Mouse (Mus musculus): ENCODE results near the gene Galc.
"Not testable (repeated sequence)": the region's sequence is repeated elsewhere in the genome, so short reads cannot be mapped to it uniquely, and the experiment has no call there.

Galc gene

GRCm38 (mm10) chr12:98255373-98255995, 3.8 kb downstream of the Galc start:
- no peak for DNase-seq (ENCODE audit: low read depth, low spot score)

DNA sequence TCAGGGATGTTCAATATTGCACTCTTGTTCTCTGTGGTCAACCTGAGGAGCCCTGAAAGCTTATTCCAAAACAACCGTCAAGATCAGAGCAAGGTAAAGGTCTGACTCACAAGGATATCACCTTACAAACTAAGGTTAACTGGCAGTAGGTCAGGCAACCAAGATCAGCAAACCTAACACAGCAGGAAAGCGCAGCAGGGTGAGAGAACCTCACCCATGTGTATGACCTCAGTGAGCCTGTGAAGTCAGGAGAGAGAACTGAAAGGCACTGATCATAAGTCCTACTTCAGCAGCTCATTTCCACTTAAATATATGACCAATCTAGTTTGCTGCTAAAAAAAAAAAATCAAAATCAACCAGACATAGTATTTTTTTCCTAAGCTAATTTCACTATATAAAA, 6.8 kb downstream of the Galc start:
- no peak for DNase-seq (ENCODE audit: low read depth, low spot score)

DNA sequence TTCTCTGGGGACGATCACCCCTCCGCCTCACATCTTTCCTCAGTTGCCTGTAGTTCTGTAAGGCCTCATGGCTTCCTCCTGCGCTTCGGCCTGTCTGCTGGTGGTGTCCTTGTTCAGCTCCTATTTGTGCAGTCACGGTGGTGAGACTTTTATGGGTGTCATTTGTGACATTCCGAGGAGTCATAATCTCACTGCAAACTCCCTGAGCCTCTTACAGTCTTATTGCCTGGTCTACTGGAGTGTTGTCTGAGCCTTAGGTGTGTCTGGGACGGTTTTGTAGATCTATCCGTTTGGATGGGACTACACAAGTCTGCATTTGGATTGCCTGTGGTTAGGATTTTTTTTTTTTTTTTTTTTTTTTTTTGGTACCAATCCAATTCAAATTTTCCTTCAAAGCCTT, 8.9 kb downstream of the Galc start:
- DNase-seq (ENCODE audit: low read depth, low spot score), result no peak

GRCm38 (mm10) chr12:98249671-98250070, 9.6 kb downstream of the Galc start:
- DNase-seq (ENCODE audit: low read depth, low spot score), result no peak

DNA sequence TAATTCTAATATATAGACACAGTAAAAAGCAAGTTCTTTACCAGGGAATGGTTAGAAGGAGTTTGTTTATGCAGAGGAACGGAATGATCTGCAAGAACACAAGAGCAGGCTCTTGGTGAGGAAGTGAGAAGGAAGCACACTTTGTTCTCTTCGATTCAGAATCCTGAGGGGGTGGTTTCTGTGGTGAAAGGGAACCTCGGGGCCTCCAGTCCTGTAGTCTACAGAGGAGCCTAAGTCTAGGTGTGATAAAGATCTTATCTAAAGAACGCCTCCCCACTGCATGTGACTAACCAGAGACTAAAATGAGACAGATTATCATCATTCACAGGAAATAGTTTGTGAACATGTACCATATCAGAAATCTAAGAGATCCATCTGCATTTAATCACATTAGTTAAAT, 12.4 kb downstream of the Galc start:
- DNase-seq (ENCODE audit: low read depth, low spot score), result no peak

DNA sequence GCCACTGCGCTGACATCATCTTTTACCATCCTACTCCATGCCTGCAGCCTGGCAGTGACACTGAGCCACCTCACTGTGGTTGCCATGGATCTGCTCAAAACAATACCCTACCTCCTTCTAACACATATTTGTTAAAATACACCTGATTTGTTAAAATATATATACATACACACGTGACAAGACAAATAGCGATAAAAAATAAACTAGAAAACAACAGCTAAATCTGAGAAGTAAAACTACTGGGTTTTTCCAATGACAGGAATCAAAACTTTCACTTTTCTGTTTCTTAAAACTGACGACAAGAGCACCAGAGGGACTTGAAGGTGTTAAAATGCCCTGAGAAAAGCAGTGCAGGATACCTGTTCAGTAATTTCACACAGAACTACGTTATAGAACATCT, 14.4 kb downstream of the Galc start:
- DNase-seq (ENCODE audit: low read depth, low spot score), result no peak

DNA sequence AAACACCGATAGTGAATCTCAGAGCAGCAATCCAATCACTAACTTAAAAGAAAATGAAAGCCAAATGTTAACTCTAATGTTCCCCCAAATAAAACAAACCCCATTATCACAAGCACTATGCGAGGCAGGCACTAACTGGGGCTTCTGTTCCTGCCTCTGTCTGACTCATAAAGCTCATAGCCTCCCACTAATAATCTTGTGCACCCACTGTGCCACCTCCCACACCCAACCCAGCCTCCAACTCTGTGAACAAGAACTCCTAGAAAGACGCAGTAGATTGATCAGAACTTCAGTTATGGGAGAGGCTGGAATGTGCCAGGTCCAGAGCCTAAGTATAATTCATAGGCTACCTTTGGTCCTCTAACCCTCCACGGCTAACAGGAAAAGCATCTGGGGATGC, 15.1 kb downstream of the Galc start:
- no peak for DNase-seq (ENCODE audit: low read depth, low spot score)

- not testable (repeated sequence) for DNase-seq (ENCODE audit: low read depth, low spot score)
Observed at GRCm38 (mm10) chr12:98238478-98238877, 20.8 kb downstream of the Galc start.

DNA sequence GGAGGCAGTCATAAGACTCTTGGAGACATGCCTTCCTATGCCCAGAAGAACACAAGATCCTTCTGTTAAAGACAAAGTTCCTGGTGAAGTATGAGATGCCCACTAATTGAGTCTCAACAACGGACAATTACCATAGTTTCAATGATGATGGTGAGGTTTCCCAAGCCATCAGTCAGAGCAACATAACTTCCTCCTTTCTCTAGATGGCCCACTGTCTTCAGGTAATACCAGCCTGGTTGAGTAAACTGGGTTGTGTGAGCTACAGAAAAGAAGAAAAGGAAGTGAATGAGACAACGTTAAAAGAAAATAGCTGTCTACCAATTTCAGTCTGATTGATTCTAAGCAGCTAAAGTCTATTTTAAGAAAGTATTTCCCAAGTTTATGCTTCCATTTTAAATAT, 32.2 kb downstream of the Galc start:
- DNase-seq (ENCODE audit: low read depth, low spot score), result no peak

DNA sequence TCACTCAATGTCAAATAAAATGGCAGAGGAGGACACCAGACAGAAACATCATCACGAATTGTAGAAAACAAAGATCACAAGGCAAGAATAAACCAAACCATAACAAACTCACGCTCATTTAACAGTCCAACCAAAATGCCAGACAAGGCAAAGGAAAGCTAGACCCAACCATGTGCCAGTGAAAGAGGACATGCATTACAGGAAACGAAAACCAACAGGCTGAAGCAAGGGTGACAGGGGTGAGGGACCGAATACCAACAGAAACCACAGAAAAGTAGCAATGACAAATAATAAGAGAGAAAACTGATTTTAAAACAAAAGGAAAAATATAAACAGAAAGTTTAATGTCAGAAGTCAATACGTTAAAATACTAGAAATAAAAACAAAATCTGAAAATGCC, 36.0 kb downstream of the Galc start:
- no peak for DNase-seq (ENCODE audit: low read depth, low spot score)

DNA sequence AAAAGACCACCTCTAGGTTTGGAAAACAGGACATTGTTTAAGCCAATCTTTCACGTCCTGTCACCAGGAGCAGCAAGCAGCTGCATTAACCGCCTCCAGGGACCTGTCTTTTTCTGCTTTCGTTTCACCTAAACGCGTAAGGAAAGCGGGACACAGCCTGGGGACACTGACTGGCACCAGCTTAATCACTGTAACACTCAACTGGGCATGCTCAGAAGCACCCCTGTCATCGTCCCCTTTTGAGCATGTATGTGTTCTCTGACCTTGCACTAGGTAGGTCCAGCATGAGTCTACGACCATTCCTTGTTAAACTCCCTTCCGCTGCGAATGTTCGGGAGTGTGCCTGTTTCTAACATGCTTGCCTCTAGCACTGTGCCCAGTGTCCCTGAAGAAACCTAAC, 42.8 kb downstream of the Galc start:
- DNase-seq (ENCODE audit: low read depth, low spot score), result no peak

DNA sequence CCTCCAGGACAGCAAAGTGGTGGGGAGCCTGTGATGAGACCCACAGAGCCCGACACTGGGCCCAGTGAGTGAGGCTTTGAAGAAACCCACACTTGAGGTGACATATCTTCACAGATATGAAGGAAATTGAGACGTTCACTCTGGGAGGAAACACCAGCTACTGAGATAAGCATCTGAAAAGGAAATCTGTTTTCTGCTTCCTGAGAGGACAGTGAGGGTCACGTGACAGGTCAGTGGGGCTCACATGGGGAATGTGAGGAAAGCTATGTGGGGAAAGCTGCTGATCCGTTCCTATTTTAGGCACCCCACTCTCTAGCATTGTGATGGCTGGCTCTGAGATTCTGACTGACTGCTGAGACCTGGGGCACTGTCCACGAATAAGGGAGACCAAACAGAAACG, 43.7 kb downstream of the Galc start:
- DNase-seq (ENCODE audit: low read depth, low spot score), result no peak

- no peak for DNase-seq (ENCODE audit: low read depth, low spot score)
Observed at GRCm38 (mm10) chr12:98214191-98214590, 45.1 kb downstream of the Galc start.

DNA sequence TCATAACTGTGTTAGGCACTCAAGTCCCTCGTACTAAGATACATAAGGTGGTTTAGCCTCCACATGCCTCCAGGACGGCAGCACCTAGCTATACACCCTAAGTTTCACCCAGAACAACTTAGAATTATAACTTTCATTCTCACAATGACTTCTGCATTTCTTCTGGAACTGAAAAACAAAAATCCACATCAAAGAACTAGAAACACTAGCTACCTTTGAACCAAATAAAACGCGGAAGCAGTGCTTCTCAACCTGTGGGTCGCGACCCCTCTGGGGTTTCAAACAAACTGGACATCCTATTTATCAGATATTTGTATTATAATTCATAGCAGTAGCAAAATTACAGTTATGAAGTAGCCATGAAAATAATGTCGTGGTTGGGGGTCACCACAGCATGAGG, 45.5 kb downstream of the Galc start:
- no peak for DNase-seq (ENCODE audit: low read depth, low spot score)

- DNase-seq (ENCODE audit: low read depth, low spot score), result no peak
Observed at GRCm38 (mm10) chr12:98213332-98213731, 45.9 kb downstream of the Galc start.

GRCm38 (mm10) chr12:98212457-98213175, 46.6 kb downstream of the Galc start:
- peak; percentile 13 for DNase-seq (ENCODE audit: low read depth, low spot score)

DNA sequence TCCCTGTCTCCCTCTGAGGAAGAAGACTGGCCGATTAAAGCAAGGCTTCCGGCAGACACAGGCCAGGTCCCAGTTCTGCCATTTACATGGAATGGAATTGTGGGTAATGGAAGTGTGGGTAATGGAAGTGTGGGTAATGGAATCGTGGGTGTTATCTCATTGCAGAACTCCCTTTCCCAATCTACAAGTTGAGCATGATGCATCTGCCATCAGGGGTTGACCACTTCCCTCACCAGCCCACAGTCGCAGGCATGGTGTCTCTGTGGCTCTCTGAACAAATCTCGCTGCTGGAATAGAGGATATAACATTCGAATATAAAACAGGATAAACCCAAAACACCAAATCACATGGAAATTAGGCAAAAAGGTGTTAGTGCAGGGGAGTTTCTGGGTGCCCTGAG, 48.8 kb downstream of the Galc start:
- DNase-seq (ENCODE audit: low read depth, low spot score), result no peak

DNA sequence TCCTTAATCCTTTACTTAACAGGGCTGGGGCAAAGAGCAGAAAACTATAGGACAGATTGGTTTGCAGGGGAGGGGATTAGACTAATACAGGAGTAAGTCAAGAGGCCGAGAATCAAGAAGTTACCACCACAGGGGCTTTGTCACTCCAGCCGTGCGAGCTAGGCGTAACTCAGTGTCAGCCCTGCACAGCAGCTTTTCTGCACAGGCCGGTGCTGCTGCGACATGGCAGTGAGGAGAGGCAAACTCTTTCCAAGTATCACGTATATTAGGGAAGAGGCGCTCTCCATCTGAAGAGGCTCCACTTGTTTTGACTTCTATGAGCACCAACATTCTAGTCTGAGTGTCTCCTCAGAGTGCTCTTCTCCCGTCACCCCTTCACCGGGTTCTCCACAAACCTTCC, 51.2 kb downstream of the Galc start:
- DNase-seq (ENCODE audit: low read depth, low spot score), result no peak

GRCm38 (mm10) chr12:98205450-98206051, 53.7 kb downstream of the Galc start:
- no peak for DNase-seq (ENCODE audit: low read depth, low spot score)

DNA sequence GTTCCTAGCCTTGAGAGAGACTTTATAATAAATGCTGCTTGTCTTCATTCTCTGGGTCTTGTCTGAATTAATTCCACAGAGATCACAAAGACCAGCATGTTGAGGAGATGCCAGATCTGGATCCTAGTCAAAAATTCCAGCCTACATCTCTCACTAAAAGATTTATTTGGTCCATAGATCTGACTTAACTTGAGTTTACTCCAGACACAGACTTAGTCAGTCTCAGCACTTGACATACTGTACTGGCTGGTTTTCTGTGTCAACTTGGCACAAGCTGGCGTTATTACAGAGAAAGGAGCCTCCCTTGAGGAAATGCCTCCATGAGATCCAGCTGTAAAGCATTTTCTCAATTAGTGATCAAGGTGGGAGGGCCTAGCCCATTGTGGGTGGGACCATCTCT, 61.9 kb downstream of the Galc start:
- DNase-seq (ENCODE audit: low read depth, low spot score), result no peak

- DNase-seq (ENCODE audit: low read depth, low spot score), result no peak
Observed at GRCm38 (mm10) chr12:98190201-98190600, 69.1 kb downstream of the Galc start.

DNA sequence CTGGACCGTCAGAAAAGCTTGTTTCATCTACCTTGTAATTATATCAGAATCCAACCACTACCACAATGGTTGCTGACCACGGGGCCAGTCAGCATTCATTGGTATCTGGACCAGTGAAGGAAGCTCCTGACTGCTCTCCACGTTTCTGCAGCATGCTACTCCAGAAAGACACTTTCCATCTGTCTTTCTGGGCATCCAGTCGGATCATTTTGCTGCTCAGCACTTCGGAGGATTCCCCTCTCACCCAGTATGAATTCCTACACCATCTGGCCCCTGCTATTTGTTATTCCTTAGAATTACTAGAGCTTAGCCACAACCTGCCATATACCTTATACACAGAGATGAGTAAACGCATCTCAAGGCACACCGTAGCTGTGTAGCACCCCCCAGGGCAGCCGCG, 70.2 kb downstream of the Galc start:
- no peak for DNase-seq (ENCODE audit: low read depth, low spot score)

- no peak for DNase-seq (ENCODE audit: low read depth, low spot score)
Observed at GRCm38 (mm10) chr12:98187186-98187899, 71.9 kb downstream of the Galc start.
